Mouse (Mus musculus): ENCODE results near the gene Adtrp.

DNA sequence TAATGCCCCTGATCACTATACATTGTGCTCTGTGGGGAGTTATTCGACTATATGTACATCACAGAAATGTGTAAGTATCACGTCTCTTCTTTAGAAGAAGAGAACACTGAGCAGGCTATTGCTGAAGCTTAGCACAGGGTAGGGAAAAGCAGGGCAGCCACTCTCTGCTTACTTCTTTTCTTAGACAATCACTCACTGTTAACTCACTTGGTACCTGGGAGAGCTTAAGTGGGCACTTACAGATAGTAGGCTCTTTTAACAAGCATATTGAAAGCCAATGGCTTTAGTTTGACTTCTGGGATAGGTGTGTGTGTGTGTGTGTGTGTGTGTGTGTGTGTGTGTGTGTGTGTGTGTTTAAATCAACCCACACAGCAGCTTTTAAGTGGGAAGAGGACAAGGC, 20.0 kb upstream of the Adtrp start:
- TF ChIP-seq EP300 (IDR thresholded peaks at IDR 0.05; ENCODE audit: low read depth) (no peak), CTCF (IDR thresholded peaks at IDR 0.05; ENCODE audit: low read depth) (no peak)
